Mouse (Mus musculus) olfactory bulb, adult 2 months (tissue): ENCODE data around the gene Pym1. TPM values are rescaled to one million over a fixed set of nuclear protein-coding genes. Genes with fewer than 3 reads are reported as not detected.
"Not testable (repeated sequence)": the region's sequence is repeated elsewhere in the genome, so short reads cannot be mapped to it uniquely, and the experiment has no call there.

Experiments used
- H3K27ac ChIP-seq: fragments of 200-500 bp; 2 replicates; pipeline ENCODE4 v1.5.1; 2012; ENCODE audit warnings: low read depth, low read length; ENCODE audit not compliant: insufficient read depth
- H3K4me1 ChIP-seq: fragments of 200-500 bp; 2 replicates; pipeline ENCODE4 v1.6.1; 2012; ENCODE audit warnings: low read length; ENCODE audit not compliant: control insufficient read depth, insufficient read depth
- H3K4me3 ChIP-seq: fragments of 200-500 bp; 2 replicates; pipeline ENCODE4 v1.5.1; 2012; ENCODE audit warnings: mild to moderate bottlenecking, low read depth, low read length, moderate library complexity; ENCODE audit not compliant: insufficient read depth
- CTCF ChIP-seq: fragments of 200-500 bp; IDR thresholded peaks from 2 replicates; pipeline ENCODE4 v1.5.1; 2012; ENCODE audit warnings: low read depth, mild to moderate bottlenecking, low read length, moderate library complexity; ENCODE audit not compliant: insufficient read depth
- POLR2A ChIP-seq: fragments of 200-500 bp; IDR thresholded peaks from 2 replicates; pipeline ENCODE4 v1.6.1; 2012; ENCODE audit warnings: mild to moderate bottlenecking, low read depth, low read length, moderate library complexity; ENCODE audit not compliant: insufficient read depth
- WGBS: fragments of 180-500 bp; shearing (Covaris S2); methylation state at CpG from one replicate; pipeline ENCODE4 v1.1.7; 2018; 5-methylcytosine and 5-hydroxymethylcytosine counted together
- polyA plus RNA-seq: library from polyadenylated mRNA; stranded (reverse); fragments of >200 nt; gene quantifications from 2 replicates; pipeline ENCODE4 v1.2.4, GENCODE M21; 2012; ENCODE audit warnings: low replicate concordance; ENCODE audit not compliant: missing spikeins, insufficient read depth, insufficient read length

Gene Pym1
- not detected in 2 replicates for polyA plus RNA-seq

GRCm38 (mm10) chr10:128747646-128748251, at the start of gene Pym1:
TSS of gene Pym1 (plus strand) at chr10:128747889.
- WGBS = under 1% methylated on average over 36 of the region's 36 CpGs

GRCm38 (mm10) chr10:128699006-128699405, 48.7 kb upstream of the Pym1 start:
- 79% methylated on average over 5 of the region's 5 CpGs for WGBS
- Histone ChIP-seq H3K27ac (no peak overlapping the region), H3K4me3 (no peak overlapping the region), H3K4me1 (0 out of 2 replicates have a peak, but pooled peaks cover 2% of the 10 kb centered on the region)
- TF ChIP-seq CTCF (no peak), POLR2A (no peak)

More at GRCm38 (mm10) chr10:128747646-128748251, at the start of gene Pym1:
- TF ChIP-seq POLR2A (no peak), CTCF (peak; percentile 16; the same call in 1 of the 2 replicates)
- Histone ChIP-seq H3K4me1 (peaks cover 12% of the 10 kb centered on the region), H3K27ac (peak within 1 kb of the TSS; percentile 92), H3K4me3 (peak within 1 kb of the TSS; percentile 91)

- no peak overlapping the region for H3K27ac ChIP-seq
- H3K4me3 ChIP-seq = no peak overlapping the region
- WGBS = 77% methylated on average over 11 of the region's 11 CpGs
- H3K4me1 ChIP-seq = 0 out of 2 replicates have a peak, but pooled peaks cover 7% of the 10 kb centered on the region
- TF ChIP-seq CTCF (no peak), POLR2A (no peak)
These were observed 48.1 kb upstream of the Pym1 start for GRCm38 (mm10) chr10:128699611-128700010.

- peaks cover 11% of the 10 kb centered on the region for H3K4me1 ChIP-seq
- no peak overlapping the region for H3K27ac ChIP-seq
- H3K4me3 ChIP-seq = no peak overlapping the region
- WGBS = 87% methylated on average over 5 of the region's 5 CpGs
- TF ChIP-seq CTCF = no peak
- TF ChIP-seq POLR2A = no peak
These were observed 47.0 kb upstream of the Pym1 start for GRCm38 (mm10) chr10:128700712-128701111.

- TF ChIP-seq POLR2A (no peak), CTCF (no peak)
- Histone ChIP-seq H3K4me3 (no peak overlapping the region), H3K4me1 (peaks cover 9% of the 10 kb centered on the region), H3K27ac (no peak overlapping the region)
- 72% methylated on average over 6 of the region's 6 CpGs for WGBS
These were observed 45.2 kb upstream of the Pym1 start for GRCm38 (mm10) chr10:128702328-128703007.

- Histone ChIP-seq H3K4me1 (peaks cover 9% of the 10 kb centered on the region), H3K27ac (no peak within 1 kb of the TSS), H3K4me3 (peak within 1 kb of the TSS; percentile 64)
- no peak for TF ChIP-seq CTCF
- TF ChIP-seq POLR2A = no peak
- 38% methylated on average over 4 of the region's 4 CpGs for WGBS
These were observed 43.8 kb upstream of the Pym1 start, which contains the start of gene Pmel for GRCm38 (mm10) chr10:128703895-128704294. TSS of gene Pmel (plus strand) at chr10:128704195.

- Histone ChIP-seq H3K27ac (no peak within 1 kb of the TSS), H3K4me1 (peaks cover 9% of the 10 kb centered on the region), H3K4me3 (peak within 1 kb of the TSS; percentile 64)
- no peak for TF ChIP-seq POLR2A
- WGBS = under 1% methylated on average over 62 of the region's 62 CpGs
These were observed 43.0 kb upstream of the Pym1 start, which contains the start of gene Cdk2 for GRCm38 (mm10) chr10:128704491-128705316. TSS of gene Cdk2 (minus strand) at chr10:128705031.

- H3K4me1 ChIP-seq = peaks cover 9% of the 10 kb centered on the region
- TF ChIP-seq POLR2A (no peak), CTCF (no peak)
- H3K27ac ChIP-seq = no peak overlapping the region
- peak overlapping the region; percentile 64 for H3K4me3 ChIP-seq
- 7% methylated on average over 11 of the region's 11 CpGs for WGBS
These were observed 42.4 kb upstream of the Pym1 start for GRCm38 (mm10) chr10:128705317-128705693.

GRCm38 (mm10) chr10:128711318-128711717, 36.4 kb upstream of the Pym1 start:
- 98% methylated on average over 7 of the region's 7 CpGs for WGBS
- H3K4me1 ChIP-seq, H3K4me3 ChIP-seq, H3K27ac ChIP-seq: not testable (repeated sequence)
